Mouse (Mus musculus): ENCODE data around the gene Mtrf1l.
A peak's percentile ranks its signal among the peaks of the same experiment; 100 is the strongest.

- TF ChIP-seq POLR2A (IDR thresholded peaks at IDR 0.05; ENCODE audit: low read depth, low read length) = no peak
- peak; percentile 43; the same call in 1 of the 2 replicates for TF ChIP-seq CTCF (conservative IDR thresholded peaks at IDR 0.05; ENCODE audit: insufficient read depth, insufficient read length, low read depth, low read length)
Measured at GRCm38 (mm10) chr10:5841369-5841768, 17.7 kb upstream of the Mtrf1l start.
